Mouse (Mus musculus): ENCODE data around the gene Tmco1.

DNA sequence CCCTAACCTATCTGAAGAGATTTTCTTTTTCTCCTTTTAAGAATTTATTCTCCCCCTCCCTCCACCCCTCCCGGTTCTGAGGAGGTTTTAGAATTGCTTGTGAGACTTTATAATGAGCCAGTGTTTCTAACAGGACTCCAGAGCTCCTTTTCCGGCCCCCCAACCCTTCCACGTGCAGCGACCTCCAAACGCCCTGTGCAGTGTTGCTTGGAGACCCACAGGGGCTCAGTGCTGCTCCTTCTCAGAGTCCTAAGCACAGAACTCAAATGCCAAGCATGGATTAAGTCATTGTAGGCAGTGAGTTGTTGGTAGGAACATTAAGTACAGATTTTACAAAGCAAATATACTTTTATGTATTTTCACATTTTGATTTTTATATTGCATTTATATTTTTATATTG lies 55.1 kb downstream of the Tmco1 start:
- TF ChIP-seq CTCF (IDR thresholded peaks at IDR 0.05; ENCODE audit: extremely low read depth, insufficient read length, insufficient replicate concordance, low read depth, low read length) (no peak), POLR2A (IDR thresholded peaks at IDR 0.05; ENCODE audit: low read depth, low read length) (no peak)
